Mouse (Mus musculus) neutrophil, adult 5-6 weeks (primary cell): ENCODE results near the gene Wnk4. TPM values are rescaled to one million over a fixed set of nuclear protein-coding genes. Genes with fewer than 3 reads are reported as not detected.

Experiments used
- ATAC-seq: fragments of 151-379, 151-347 bp; 2 replicates; pipeline ENCODE4 v1.8.0; 2017; ENCODE audit warnings: mild to moderate bottlenecking, moderate TSS enrichment; ENCODE audit not compliant: insufficient number of reproducible peaks, poor library complexity, low FRiP score, severe bottlenecking; ENCODE audit errors: extremely low read depth
- total RNA-seq: library from RNA; stranded (forward); fragments of 200-1000 nt; gene quantifications from 2 replicates; pipeline ENCODE4 v1.2.3, GENCODE M21; 2017

The Wnk4 gene
- total RNA-seq, 1 experiment from 2014 or later: 0.58 TPM

GRCm38 (mm10) chr11:101235429-101235828 lies 24.9 kb upstream of the Wnk4 start:
- no peak for ATAC-seq

GRCm38 (mm10) chr11:101236782-101237181 lies 23.6 kb upstream of the Wnk4 start:
- no peak for ATAC-seq

GRCm38 (mm10) chr11:101238071-101238647 lies 22.2 kb upstream of the Wnk4 start:
- ATAC-seq: no peak

- no peak for ATAC-seq
Measured at GRCm38 (mm10) chr11:101245071-101245470, 15.3 kb upstream of the Wnk4 start.

GRCm38 (mm10) chr11:101245855-101246701 lies 14.3 kb upstream of the Wnk4 start, which contains the start of gene Ramp2:
Ramp2 (plus strand) TSS chr11:101246028.
- ATAC-seq: no peak

- no peak for ATAC-seq
Measured at GRCm38 (mm10) chr11:101246702-101247012, 13.7 kb upstream of the Wnk4 start.

- ATAC-seq: no peak
Measured at GRCm38 (mm10) chr11:101247521-101248030, 12.8 kb upstream of the Wnk4 start.

- ATAC-seq: no peak
Measured at GRCm38 (mm10) chr11:101248258-101248994, 11.9 kb upstream of the Wnk4 start.

GRCm38 (mm10) chr11:101251031-101251430 lies 9.3 kb upstream of the Wnk4 start:
- no peak for ATAC-seq

- no peak for ATAC-seq
Measured at GRCm38 (mm10) chr11:101252941-101253340, 7.4 kb upstream of the Wnk4 start.

- peak; percentile 94 for ATAC-seq
Measured at GRCm38 (mm10) chr11:101253613-101254389, 6.6 kb upstream of the Wnk4 start, which contains the start of gene Vps25. Vps25 (plus strand) TSS chr11:101253707.

GRCm38 (mm10) chr11:101255826-101256775 lies 4.3 kb upstream of the Wnk4 start:
- no peak for ATAC-seq

- no peak for ATAC-seq
Measured at GRCm38 (mm10) chr11:101259261-101259712, 1.1 kb upstream of the Wnk4 start.

GRCm38 (mm10) chr11:101260826-101261380 lies 536 bp downstream of the Wnk4 start:
- no peak for ATAC-seq

GRCm38 (mm10) chr11:101262272-101262967 lies 2.1 kb downstream of the Wnk4 start:
- ATAC-seq: no peak

GRCm38 (mm10) chr11:101263138-101263988 lies 3.0 kb downstream of the Wnk4 start:
- ATAC-seq: no peak
